Mouse (Mus musculus) layer of hippocampus, postnatal 36 days (tissue): ENCODE measurements around the gene Plgrkt. TPM values are rescaled to one million over a fixed set of nuclear protein-coding genes. Genes with fewer than 3 reads are reported as not detected.
"Not testable (repeated sequence)": the region's sequence is repeated elsewhere in the genome, so short reads cannot be mapped to it uniquely, and the experiment has no call there.

ENCODE experiments used
- DNase-seq, 2 experiments: peaks; one replicate each; pipeline ENCODE4 v3.0.0; 2022
- total RNA-seq, 2 experiments: library from RNA; stranded (reverse); gene quantifications; 2 replicates each; pipeline ENCODE4 v1.2.3; 2021

Plgrkt gene
- total RNA-seq = 10 to 100 TPM; 27.9 to 32.1 TPM

DNA sequence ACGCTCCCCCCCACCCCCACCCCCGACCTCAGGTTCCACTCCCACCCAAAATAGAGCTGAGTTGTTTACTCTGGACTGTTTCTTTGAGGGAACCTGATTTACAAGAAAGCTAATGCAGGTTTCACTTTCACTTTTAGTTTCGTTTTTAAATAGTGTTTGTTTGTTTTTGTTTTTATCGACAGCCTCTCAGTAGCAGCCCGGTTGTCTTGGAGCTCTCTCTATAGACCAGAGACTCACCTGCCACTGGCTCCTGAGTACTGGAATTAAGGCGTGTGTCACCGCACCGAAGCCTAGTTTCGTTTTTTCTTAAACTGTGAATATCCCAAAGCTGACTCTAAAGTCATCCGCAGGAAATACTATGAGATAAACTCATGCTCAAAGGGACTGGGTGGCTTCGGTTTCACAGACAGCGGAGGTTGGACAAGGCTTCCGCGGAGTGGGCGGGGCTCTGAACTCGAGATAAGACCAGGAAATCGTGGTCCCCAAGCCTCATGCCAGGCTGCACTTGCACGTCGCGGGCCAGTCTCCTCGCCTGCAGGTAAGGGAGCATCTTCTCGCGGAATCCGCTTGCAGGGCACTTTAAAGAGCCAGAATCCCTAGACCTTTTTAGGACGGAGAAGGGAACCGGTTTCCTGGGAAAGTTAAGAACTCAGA, at the start of gene Plgrkt, which contains the start of gene Cd274:
TSS of gene Plgrkt (minus strand) at position 422 of the 654 bp plus-strand sequence.
TSS of gene Cd274 (plus strand) at position 487 of the 654 bp plus-strand sequence.
- peak; percentile 11 to 33 for DNase-seq

DNA sequence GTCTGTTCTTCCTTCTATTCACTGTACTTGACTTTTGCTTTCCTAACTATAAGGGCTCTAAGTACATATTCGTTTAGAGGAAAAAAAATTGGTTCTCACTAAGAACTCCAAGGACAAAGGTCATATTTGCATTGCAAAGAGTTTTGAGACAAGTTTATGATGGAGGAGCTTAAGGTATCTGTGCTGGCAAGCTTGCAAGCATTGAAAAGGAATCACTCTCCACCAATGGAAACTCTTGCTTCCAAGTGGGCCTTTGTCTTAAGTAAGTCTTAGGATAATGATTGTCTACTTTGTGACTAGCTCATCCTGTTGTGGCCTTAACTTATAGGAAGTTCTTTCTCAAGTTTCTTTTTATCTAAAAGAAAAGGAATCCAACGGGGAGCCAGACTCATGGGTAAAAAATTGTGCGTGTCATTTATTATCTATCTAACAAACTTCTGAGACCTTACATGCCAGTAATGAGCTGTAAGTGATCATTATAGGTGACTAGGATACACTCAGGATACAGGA, 49.3 kb upstream of the Plgrkt start:
- DNase-seq = no peak

DNA sequence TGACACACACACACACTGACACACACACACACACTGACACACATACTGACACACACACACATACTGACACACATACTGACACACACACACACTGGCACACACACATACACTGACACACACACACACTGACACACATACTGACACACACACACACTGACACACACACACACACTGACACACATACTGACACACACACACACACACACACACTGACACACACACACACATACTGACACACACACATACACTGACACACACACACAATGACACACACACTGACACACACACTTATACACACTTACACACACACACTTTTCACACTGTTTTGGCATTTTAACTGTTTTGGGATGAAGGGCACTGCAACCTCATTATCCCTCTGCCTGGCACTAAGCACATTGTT, 47.7 kb upstream of the Plgrkt start:
- not testable (repeated sequence) for DNase-seq

DNA sequence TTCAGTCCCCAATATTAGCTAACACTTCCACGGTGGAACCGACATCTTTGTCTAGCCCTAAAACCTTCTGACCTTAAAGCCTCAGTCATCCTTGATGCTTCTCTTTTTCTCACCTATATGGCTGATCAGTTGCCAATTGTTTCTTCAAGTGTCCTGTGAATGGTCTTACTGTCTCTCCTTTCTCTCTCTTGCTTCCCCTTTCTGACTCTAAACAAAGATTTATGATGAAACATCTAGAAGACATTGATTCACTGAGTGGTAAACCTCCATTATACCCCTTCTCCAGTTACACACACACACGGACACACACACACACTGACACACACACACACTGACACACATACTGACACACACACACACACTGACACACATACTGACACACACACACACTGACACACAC, 47.3 kb upstream of the Plgrkt start:
- no peak for DNase-seq

DNA sequence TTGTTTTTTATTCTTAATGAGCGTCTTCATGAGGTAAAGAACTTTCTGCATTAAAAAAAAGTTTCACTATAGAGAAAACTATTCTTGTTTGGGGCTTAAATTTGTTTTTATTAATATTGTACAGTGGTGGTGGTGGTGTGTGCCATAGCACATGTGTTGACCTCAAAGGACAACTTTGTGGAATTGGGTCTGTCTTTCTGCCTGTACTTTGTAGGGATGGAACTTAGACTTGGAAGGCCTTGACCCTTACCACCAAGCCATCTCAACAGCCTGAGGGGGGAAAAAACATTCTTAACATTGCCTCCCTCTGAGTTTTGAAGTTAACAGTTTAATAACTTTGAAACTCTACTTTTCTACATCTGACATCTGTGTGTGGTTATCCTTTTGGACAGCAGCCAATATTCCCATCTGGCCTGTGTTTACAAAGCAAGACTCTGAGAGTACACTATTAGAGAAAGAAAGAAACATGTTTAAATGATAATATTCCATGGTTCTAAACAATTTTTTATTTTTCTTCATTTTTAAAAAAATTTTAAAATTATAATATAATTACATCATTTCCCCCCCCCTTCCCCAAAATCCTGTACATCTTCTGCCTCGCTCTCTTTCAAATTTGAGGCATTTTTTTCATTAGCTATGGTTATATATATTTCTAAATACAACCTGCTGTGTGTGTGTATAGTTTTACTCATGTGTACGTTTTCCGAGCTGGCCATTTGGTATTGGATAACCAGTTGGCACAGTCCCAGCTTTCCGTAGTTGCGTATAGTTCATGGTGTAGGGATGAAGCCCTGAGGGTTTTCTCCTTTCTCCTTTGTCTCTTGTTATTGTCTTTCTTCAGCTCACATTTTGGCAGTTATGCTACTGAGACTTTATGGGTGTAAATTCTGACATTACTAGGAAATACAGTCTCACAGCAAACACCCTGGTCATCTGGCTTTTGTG, 45.6 kb upstream of the Plgrkt start:
- DNase-seq = peak in 1 of 2 experiments; percentile 26

DNA sequence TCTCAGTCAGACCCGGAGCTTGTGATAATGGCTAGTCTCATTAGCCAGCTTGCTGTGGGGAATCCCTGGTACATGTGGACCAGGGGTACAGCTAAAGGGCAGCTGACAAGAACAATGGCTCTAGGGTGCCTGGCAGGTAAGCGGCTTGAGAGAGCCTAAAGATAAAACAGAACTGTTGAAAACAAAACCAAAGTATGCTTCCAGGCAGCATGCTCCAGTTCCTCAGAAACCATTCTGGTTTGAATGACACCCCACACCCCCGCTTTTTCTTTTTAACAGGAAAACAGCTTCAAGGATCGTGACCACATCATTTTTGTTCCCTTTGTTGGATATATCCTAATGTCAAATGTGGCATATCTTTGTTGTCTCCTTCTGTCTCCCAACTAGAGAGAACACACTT, 43.4 kb upstream of the Plgrkt start, which contains the start of gene Pdcd1lg2:
TSS of gene Pdcd1lg2 (plus strand) at position 301 of the 400 bp plus-strand sequence.
- DNase-seq = no peak

DNA sequence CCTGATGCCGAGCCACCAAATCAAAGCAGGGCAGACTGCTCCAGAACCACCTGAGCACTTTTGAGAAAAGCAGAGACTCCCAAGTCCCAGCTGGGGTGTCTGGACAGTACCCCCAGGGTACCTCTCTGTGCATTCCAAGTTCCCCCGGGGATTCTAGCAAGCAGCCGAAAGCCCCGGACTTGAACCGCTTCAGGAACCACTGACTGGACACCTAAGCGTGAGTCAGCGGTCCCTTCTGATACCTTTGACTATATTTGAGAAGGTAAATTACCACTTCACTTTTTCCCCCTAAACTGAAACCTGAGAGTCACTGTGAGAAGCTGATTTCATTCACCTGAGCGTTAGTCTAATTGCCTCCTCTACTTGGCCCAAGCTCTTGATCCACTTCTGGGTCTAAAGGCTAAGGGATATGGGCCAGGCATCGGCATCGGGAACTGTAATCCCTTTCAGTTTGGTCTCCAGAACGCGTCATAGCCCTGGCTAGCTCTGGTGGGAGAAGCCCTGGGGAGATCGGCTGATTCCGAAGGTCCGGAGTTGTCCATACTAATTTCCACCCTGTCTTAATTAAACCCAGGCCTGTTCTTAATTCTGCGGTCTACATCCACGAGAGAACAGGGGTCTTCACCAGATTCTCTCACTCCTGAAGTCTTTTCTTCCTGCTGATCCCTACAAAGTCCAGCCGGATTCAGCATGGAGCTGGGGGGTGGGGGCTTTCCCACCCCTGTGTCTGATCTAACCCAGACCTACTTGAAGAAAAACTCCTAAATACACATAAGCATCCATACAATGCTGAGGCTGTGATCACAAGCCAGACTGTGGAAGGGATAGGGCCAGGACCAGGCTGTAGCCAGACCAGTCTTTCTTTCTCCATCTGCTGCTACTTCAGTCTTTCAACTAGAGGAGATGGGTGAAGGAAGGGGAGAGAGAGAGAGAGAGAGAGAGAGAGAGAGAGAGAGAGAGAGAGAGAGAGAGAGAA, 39.1 kb upstream of the Plgrkt start:
- DNase-seq = no peak

DNA sequence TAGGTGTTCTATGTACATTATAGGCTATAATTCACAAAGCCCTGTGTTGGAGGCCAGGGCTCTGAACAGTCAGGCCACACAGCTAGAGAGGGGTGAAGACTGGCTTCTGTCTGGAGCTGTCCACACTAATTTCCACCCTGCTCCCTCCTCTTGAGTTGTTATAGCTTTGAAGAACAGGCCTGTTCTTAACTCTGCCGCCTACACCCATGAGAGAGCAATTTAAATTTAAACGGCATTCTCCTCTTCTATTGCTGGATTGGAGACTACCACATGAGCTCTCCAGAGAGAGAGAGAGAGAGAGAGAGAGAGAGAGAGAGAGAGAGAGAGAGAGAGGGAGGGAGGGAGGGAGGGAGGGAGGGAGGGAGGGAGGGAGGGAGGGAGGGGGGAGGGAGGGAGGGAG, 38.2 kb upstream of the Plgrkt start:
- no peak for DNase-seq

DNA sequence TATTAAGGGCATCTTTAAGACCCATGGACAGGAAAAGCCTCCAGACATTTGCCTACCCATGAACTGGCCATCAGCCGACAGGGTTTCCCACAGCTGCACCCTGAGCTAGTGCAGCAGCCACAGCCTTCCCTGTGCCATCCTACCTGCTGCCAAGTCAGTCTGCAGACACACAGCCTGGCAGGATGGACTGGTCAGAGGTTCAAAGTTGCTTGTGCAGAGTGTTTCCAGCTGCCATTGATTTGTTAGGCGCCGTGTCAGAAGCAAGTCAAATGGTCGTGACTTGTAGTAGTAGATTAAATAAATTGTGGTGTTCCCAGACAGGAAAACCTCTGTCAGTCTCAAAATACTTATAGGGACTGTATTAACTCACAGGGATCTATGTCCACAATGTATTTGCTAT, 36.1 kb upstream of the Plgrkt start:
- no peak for DNase-seq

DNA sequence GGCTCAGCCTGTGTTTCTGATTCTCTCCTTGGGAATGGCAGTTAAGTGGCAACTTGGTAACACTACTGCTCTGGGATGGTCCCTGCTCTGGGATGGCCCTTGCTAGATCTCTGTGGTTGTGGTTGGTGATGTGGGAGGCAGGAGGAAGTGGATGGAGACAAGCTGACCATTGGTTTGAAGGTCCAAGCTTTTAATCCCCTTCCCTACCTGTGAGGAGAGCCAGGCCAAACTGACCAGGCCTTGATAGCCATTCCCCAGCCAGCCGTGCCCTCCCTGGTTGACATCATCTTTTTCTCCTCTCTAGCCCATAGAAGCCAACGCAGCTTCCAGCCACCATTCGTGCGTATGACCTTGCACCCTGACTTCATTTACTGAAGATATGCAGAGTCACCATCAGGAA, 35.4 kb upstream of the Plgrkt start:
- no peak for DNase-seq

DNA sequence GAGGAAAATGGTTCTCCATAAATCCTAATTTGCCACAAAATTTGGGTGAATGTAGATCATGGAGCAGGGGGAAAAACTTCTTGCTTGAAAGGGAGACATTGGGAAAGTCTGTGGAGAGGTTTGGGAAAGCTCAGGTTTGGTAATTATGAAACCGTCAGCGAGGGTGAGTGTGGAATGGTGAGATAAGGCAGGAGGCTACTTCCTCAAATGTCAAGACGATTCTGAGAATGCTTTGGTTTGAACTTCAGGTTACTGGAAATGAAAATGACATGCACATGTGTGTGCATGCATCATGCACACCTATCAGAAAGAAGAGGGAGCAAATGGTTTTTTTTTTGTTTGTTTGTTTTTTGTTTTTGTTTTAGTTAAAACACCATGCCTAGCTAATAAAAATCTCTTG, 33.3 kb upstream of the Plgrkt start:
- no peak for DNase-seq

DNA sequence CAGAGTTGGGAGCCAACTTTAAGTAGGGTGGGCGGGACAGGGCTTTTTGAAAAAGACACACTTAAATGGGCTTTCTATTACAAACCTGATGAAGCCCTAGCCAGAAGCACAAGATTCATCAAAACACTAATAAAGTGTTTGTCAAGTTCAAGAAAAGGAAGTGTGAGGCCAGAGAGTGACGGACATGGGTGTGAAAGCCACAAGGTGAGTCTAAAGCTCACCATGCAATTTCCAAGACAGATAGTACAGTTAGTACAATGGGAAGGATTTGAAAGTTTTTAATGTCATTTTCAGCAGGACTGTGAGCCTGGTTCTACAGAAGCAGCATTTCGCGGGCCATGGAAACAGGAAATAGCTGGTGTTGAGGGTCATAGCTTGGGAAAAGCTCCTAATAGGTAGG, 32.6 kb upstream of the Plgrkt start:
- no peak for DNase-seq

DNA sequence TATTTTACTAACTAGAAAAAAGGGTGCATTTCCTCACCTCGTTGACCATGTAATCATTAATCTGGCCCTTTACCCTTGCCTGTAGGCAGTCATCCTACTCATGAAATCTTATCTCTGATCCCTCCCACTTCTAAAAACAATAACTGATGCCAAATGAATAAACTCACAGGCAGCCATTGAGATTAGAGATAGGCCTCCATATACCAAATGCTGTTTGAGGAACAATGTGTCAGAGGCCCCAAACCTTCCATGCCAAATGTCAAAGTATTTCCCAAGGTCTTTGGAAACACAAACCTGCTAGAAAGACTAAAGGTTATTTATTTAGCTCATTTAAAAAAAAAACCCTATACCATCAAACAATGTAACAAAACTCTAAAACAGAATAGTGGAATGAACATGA, 29.2 kb upstream of the Plgrkt start:
- DNase-seq = no peak

DNA sequence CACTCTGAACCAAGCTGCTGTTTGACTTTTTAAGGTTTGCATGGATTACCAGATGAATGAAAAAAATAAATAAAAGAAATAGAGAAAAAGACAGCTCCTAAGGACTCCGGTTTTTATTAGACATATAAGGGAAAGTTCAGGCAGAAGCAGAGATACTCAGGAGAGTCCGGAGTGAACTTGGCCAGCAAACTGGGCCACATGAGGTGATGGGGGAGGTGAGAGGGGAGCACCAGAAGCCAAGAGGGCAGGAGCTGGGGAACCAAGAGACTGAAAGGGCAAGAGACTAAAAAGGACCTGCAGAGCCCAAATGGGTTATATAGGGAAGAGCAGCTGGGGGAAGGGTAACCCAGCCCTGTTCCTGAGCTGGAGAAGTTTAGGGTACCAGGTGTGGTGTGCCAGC, 27.5 kb upstream of the Plgrkt start:
- no peak for DNase-seq

DNA sequence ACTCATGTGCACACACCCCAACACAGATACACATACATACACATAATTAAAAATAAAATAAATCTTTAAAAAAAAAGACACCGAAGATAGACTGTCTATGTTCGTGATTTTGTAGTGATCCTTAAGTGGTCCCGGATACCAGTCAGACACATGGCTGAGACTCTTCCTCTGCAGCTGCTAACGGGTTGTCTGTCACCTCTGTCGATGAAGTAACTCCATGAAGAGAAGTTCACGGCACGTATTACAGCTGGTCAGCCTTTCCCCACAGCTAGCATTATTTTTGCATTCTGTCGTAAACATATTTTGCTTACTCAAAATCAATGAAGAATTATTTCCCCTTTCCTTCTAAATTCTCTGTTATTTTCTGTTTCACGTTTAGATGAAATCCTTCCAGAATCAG, 26.1 kb upstream of the Plgrkt start:
- DNase-seq = no peak

DNA sequence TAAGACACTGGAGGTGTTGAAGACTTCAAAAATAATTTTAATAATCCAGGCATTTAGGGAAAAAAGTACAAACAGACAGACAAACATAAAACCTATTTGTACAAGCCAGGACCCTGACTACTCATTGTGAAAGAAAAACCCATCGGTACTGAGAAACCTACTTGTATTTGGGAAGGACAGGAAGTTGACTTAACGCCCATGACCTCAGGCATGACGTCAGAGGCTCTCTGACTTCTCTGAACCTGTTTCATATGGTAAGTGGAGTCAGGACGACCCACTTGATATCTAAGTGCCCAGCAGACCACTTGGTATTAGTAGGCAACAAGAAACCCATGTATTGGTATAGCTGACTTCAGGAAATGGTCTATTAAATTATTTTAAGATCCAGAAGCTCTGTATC, 24.1 kb upstream of the Plgrkt start:
- no peak for DNase-seq

DNA sequence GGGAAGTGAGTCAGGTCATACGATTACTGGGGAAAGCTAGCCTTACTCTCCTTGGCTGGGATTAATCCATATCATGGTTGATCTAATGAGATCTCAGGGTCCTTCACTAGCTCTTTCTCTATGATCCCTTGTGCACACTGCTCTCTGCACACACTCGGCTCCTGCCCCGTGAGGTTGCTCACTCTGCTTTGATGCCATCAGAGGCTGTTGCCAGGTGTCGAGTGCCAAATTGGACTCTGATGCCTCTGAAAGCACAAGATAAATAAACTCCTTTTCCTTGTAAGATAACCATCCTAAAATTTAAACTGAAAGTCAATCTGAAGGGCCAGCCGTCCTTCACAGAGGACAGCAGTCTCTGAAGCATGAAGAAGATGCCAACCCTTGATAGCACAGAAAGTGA, 23.3 kb upstream of the Plgrkt start:
- no peak for DNase-seq

DNA sequence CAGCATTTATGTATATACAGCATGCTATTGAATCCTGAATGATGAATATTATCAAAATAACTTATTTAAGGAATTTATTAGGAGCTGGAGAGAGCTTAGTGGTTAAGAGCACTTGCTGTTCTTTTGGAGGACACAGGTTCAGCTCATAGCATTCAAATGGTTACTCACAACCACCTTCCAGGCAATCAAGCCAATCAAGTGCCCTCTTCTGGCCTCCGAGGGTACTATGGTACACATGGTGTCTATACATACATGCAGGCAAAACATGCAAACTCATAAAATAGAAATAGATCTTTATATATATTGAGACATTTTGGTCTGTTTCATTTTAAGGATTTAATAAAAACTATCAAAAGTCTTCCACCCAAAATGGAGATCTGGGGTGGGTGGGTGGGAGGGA, 21.6 kb upstream of the Plgrkt start:
- no peak for DNase-seq

DNA sequence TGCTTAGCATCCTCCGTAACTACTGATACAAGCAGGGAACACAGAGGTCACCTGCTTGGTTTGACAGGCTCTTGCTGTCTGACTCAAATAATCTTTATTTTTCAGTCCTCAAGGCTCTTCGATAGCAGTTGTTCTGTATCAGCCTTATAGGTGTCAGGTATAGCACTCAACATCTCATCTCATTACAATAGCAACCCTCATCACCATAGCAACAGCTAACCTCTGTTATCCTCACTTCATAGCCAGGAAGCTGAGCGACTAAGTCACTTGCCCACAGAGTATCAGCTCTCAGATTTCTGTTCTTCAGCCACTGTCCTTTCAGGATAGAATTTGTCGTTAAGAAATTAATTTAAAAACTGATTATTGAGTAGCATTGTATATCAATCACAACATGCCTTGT, 18.6 kb upstream of the Plgrkt start:
- DNase-seq = no peak

DNA sequence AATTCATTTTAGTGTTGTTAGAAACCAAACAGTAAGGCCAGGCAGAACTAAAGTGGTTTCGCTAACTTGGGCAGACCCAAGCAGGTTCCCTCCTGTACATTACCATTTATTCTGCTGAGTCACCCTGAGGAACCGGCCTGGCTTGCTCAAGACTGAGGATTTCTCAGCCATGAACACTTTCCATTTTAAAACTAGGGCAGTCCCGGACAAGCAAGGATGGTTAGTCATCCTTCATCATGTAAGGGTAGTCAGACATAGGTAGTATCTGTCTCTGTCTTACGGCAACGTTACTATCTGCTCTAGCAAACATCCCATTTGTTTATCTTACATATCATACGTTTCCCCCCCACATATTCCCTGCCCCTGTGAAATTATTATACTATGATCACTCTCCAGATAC, 17.8 kb upstream of the Plgrkt start:
- DNase-seq = no peak

DNA sequence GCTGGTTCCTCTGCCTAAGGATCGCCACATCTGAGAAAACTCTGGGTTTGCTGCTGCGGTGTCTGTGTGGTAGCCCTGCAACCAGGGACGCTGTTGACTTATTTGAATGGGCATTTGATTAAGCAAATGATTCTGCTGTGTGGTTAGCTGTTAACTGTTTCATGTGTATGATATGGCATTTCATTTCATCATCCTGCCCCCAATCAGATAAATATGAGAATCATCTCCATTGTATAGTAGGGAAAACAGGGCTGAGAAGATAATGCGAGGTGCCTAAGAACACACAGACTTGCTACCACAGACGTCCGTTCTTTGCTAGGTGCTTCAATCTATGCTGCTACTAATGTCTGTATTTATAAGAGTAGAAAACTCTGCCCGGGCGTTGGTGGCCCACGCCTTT, 17.2 kb upstream of the Plgrkt start:
- no peak for DNase-seq

DNA sequence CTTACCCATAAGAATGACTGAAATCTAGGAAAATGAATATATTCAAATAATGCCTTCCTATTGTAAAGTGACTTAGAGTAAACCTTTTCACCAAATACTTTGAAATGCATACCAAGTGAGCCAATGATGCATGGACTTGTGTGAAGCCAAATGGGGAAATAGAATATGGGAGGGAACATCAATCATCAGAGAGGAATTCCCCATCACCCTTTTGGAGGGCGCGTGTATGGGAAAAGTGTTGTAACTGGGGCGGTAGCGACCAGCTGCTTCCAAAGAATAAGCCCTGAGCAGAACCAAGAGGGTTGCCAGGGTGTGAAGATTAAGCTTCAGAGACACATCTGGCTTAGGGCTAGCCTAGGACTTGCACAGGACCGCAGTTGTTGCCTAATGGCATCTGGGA, 16.2 kb upstream of the Plgrkt start:
- DNase-seq = no peak
